Mouse (Mus musculus) CD4-positive, CD25-positive, alpha-beta regulatory T cell, adult 2 months (primary cell): ENCODE measurements around the gene Lrrc46.

Experiments
- DNase-seq: peaks from one replicate; pipeline ENCODE4 v3.0.0-alpha.2; 2012; ENCODE audit warnings: low read depth, low spot score

The Lrrc46 gene

DNA sequence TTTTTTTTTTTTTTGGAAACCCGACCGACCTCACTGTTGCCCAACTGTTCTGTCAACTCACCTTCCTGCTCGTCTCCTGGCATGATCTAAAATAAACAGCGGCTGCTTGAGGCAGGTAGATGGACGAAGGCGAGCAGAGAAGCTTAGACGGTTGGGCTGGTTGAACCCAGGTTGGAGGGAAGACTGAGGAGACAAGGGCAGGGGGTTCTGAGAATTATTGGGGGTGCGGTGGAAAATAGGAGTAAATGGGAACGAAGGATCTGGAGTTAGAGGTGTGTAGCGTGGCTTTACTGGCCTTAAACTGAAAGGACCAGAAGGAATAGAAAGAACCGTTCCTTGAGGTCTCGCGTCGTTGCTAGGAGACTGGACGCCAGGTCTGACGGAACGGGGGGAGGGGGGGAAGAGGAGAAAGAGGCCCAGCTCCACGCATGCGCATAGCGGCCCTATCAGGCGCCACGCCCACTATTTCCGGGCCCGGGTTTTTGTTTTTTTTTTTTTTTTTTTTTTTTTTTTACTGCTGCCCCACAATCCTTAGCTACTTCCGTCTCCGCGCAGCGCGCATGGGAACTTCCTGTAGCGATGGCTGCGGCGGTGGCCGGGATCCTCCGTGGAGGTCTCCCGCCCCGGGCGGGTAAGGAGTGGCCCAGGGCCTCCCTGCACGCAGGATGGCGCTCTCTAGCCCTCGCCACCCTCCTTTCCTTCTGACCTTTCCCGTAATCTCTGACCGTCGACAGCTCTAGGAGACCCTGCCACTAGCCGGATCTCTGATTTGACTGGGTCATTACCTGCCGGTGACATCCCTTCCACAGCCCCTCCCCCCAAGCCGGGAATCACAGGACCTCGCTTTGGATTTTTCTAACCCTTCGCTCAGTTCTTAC is at the start of gene Lrrc46, which contains the start of gene Mrpl10:
Lrrc46 (minus strand) TSS at position 386 of the 878 bp plus-strand sequence.
Mrpl10 (plus strand) TSS at position 539 of the 878 bp plus-strand sequence.
- peak; percentile 98 for DNase-seq

DNA sequence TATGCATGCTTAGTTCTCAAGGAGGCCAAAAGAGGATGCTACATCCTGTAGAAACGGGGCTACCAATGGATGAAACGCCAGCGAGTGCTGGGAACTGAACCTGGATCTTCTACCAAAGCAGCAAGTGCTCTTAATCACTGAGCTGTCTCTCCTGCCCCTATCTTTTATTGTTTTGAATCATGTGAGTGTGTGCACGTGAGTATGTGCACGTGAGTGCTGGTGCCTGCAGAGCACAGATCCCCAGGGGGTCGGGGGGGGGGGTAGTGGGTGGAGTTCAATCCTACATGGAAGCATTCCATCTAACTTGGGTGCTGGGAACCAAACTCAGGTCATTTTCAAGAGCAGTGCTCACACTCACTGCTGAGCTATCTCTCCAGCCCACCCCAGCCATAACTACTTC is 45.2 kb upstream of the Lrrc46 start:
- DNase-seq: no peak

DNA sequence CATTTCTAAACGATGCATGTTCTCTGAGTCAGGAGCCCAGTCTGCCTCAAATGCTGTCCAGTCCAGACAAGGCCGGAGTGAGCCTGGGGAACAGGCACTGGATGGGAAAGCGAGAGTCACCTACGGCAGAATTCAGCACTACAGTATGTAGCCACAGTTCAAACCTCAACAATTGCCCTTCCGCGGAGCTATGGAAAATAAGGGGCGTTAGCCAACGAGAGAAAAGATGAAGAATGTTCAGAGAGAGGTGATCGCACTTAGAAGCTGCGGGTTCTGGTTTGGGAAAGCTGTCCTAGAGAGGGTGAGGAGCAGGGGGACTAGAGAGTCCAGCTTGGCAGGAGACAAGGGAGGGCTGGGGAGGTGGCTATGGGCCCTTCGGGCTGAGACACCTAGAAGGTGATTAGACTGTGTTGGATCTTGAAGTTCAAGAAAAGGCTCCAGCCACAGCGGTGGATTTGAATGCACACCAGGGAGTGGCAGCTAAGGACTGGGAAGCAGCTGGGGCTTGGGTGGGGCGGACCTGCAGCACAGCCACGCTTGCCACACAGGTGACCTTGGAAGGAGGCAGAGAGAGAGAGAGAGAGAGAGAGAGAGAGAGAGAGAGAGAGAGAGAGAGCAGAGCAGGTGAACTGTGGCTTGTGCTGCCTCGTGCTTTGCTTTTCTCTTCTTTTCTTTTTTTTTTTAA is 43.8 kb upstream of the Lrrc46 start:
- DNase-seq: no peak

DNA sequence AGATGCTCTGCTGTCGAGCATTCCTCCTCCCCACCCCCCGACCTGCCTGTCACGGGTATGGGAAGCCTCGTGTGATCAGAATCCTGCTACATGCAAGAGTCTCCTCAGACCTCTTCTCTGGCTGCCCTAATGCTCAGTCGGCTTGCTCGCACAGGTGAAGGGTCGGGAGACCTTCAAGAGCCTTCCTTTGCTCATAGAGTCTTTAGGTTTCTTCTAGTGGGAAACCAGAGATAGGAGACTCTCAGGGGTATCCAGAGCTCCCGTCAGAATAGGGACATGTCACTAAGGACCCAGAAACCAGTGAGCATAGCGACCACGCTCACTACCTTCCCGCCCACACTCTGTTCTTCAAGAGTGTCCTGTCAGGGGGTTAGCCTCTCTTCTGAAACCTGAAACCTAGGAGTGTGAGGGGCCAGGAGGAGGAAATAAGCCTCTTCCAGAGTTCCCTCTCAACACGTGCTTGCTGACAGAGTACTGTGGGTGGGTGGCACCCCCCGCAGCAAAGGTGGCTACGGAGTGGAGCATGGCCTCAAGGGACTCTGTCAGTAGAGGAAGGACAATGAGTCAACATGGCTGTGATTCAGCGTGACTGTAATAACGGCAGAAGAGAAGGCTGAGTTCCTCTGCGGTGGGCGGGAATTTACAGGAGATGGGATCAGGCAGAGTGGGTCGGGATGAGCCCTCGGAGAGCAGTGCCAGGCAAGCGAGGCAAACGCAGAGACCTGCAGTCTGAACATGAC is 42.4 kb upstream of the Lrrc46 start:
- no peak for DNase-seq

GRCm38 (mm10) chr11:97082977-97083376 is 41.8 kb upstream of the Lrrc46 start:
- DNase-seq: peak; percentile 83

- no peak for DNase-seq
Measured at GRCm38 (mm10) chr11:97080291-97080690, 39.1 kb upstream of the Lrrc46 start.

- no peak for DNase-seq
Measured at GRCm38 (mm10) chr11:97078751-97079150, 37.5 kb upstream of the Lrrc46 start.

GRCm38 (mm10) chr11:97074235-97074634 is 33.0 kb upstream of the Lrrc46 start:
- no peak for DNase-seq

- DNase-seq: peak; percentile 65
Measured at GRCm38 (mm10) chr11:97072533-97072932, 31.3 kb upstream of the Lrrc46 start.

- DNase-seq: no peak
Measured at GRCm38 (mm10) chr11:97071129-97071528, 29.9 kb upstream of the Lrrc46 start.

- DNase-seq: no peak
Measured at GRCm38 (mm10) chr11:97069770-97070169, 28.6 kb upstream of the Lrrc46 start.

DNA sequence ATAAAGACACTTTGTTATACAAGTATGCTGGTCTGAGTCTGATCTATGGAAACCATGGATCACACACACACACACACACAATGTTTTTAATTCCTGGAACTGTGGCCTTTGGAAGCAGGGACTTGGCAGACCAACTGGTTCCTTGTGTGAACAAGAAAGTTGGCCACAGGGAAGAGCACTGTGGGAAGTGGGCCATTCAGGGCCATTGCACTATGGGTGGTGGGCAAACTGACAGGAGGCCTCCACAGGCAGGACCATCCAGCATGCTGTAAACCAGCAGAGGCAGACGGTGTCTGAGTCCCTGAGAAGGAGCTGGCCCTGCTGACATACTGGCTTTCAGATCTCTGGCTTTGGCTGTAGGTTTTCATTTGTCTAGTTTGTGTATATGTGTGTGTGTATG is 28.1 kb upstream of the Lrrc46 start:
- no peak for DNase-seq

GRCm38 (mm10) chr11:97066656-97067360 is 25.6 kb upstream of the Lrrc46 start:
- no peak for DNase-seq

- DNase-seq: no peak
Measured at GRCm38 (mm10) chr11:97065538-97066295, 24.5 kb upstream of the Lrrc46 start.

- peak; percentile 34 for DNase-seq
Measured at GRCm38 (mm10) chr11:97063921-97064295, 22.7 kb upstream of the Lrrc46 start.

GRCm38 (mm10) chr11:97063274-97063920 is 22.2 kb upstream of the Lrrc46 start:
- DNase-seq: no peak

DNA sequence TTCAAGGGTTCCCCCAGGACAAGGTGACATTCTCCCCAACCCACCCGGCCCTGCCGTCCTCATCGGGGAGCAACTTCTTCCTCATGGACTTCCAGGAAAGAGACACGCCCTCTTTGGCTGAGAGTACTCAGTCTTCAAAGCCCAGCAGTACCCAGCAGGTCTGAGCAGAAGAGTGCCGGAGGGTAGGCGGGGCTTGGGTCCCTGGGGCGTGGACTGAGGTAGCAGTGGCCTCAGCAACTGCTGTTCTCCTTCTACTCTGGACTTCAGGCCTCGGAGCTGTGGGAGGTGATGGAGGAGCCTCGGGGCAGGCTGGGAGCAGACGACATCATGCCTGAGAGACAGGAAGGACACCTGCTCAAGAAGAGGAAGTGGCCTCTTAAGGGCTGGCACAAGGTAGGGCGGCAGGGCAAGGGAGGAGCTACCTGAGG is 11.0 kb upstream of the Lrrc46 start:
- DNase-seq: peak; percentile 51

DNA sequence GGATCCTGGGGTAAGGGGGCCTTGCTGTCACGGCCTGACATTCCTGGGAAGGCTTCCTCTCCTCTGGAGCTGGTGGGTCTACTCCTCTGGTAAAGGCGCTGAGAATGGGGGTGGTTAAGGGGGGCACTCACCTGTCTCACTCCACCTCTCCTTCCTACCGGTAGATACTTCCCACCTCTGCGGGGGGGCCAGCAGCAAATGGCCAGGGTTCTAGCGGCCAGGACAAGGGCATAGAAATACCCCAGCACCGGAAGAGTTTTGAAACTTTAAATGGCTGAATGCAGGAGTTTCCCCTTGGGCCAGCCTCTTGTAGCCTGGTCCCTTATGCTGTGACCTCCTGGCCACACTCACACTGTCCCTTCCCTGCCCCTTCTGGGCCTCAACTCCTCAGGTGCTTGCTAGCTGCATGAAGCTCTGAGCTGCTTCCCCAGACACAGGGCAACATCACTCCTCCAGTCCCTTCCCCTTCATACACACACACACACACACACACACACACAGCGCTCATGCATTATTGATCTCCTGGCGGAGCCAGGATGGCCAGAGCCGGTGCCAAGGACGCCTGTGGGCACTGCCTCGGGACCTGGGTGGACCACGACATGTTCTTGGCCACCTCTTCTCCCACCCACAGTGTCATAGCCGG is 9.9 kb upstream of the Lrrc46 start:
- peak; percentile 24 for DNase-seq

DNA sequence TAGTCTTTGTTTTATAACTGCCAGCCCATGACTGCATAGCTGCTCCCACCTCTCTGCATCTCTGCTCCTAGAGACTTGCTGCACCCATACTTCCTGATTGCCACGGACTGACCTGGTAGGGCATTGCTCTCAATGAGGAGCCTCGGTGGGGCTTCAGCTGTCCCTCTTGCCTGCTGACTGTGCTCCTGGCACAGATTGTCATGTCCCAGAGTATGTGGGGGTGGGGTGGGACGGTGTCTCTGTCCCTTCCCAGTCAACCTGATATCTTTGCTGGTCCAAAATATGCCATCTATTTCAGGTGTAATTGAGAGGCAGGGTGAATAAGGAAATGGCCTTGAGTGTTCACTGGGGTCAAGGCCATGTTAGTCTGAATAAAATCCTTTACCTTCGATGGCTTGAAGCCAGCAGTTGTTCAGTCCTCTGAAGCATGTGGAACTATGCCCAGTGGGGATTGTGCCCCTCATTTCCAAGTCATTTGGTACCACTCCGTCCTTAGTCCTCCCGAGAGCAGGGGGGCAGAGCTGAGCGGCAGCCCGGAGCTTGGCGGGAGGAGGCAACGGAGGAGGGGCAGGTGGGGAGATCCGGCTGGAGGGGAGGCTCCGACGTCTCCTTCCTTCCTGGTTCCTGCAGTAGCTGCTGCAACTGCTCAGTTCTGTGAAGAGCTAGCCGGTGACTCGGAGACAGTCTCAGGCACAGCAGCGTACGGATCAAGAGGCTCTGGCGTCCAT is 9.2 kb upstream of the Lrrc46 start, which contains the start of gene Osbpl7:
Osbpl7 (plus strand) TSS at position 413 of the 728 bp plus-strand sequence.
- peak; percentile 83 for DNase-seq
